Mouse (Mus musculus): ENCODE results near the gene Tmem121b.

- TF ChIP-seq CTCF (IDR thresholded peaks at IDR 0.05; ENCODE audit: extremely low read depth, insufficient read depth, low read length) (no peak), POLR2A (IDR thresholded peaks at IDR 0.05; ENCODE audit: extremely low read depth, insufficient read depth, low read length) (no peak)
Measured at GRCm38 (mm10) chr6:120453556-120453955, 40.1 kb downstream of the Tmem121b start.

Data from cortical plate, adult 2 months (tissue).